Mouse (Mus musculus): ENCODE measurements at regions not wholly inside any gene's neighbourhood (a gene's known extent, or its start where the extent isn't known, plus 50 kb on each side); places are given as distances from the start of the nearest gene placed in this dataset.

DNA sequence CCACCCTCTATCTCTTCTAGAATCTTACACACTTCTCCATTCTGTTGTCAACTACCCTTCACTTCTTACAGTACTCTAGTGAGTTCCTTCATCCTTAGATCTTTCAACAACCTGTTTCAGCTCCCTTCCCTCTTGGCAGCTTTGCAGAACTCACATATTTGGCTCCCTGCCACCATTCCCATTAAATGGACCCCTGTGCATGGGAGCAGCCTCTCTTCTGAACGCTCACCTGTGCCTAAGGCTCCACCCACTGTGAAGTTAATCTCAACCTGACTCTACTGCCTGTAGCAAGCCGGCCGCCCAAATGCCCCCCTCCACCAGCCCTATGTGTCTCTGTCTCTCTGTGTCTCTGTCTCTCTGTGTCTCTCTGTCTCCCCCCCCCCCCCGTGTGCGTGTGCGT is 106.7 kb upstream of the Rtl1 start:
- TF ChIP-seq CTCF (IDR thresholded peaks at IDR 0.05; ENCODE audit: extremely low read depth, insufficient read depth, insufficient read length, insufficient replicate concordance) (no peak), POLR2A (IDR thresholded peaks at IDR 0.05; ENCODE audit: low read depth, low read length) (no peak)
